Mouse (Mus musculus) hindbrain, embryonic 11.5 days (tissue): Measurements from ENCODE around the gene Slc35e4. TPM values are rescaled to one million over a fixed set of nuclear protein-coding genes. Genes with fewer than 3 reads are reported as not detected.

Experiments
- ATAC-seq: fragments of 200-750 bp; cut with Nextera tagmentation; 2 replicates; pipeline ENCODE4 v1.8.0; 2017; ENCODE audit warnings: mild to moderate bottlenecking, moderate TSS enrichment, moderate library complexity; ENCODE audit not compliant: low FRiP score
- DNase-seq: peaks from one replicate; pipeline ENCODE4 v3.0.0-alpha.2; 2015; ENCODE audit warnings: low spot score
- H3K27ac ChIP-seq: fragments of 300-500 bp; sonication (generic); 2 replicates; pipeline ENCODE4 v1.5.1; 2014; ENCODE audit warnings: mild to moderate bottlenecking, low read depth, low read length
- H3K27me3 ChIP-seq: fragments of 300-500 bp; sonication (generic); 2 replicates; pipeline ENCODE4 v1.6.1; 2014; ENCODE audit warnings: mild to moderate bottlenecking, low read length, moderate library complexity, mixed read lengths; ENCODE audit not compliant: control insufficient read depth, insufficient read depth
- H3K36me3 ChIP-seq: fragments of 300-500 bp; sonication (generic); 2 replicates; pipeline ENCODE4 v1.6.1; 2014; ENCODE audit warnings: mild to moderate bottlenecking, low read length, moderate library complexity, mixed read lengths; ENCODE audit not compliant: control insufficient read depth, insufficient read depth
- H3K4me1 ChIP-seq: fragments of 300-500 bp; sonication (generic); replicated peaks from 2 replicates; pipeline ENCODE4 v1.6.1; 2014; ENCODE audit warnings: low read length, mixed read lengths; ENCODE audit not compliant: control insufficient read depth, insufficient read depth
- H3K4me2 ChIP-seq: fragments of 300-500 bp; sonication (generic); replicated peaks from 2 replicates; pipeline ENCODE4 v1.6.1; 2014; ENCODE audit warnings: mild to moderate bottlenecking, low read depth, low read length
- H3K4me3 ChIP-seq: fragments of 300-500 bp; sonication (generic); 2 replicates; pipeline ENCODE4 v1.5.1; 2014; ENCODE audit warnings: low read depth, low read length
- H3K9ac ChIP-seq: fragments of 300-500 bp; sonication (generic); 2 replicates; pipeline ENCODE4 v1.6.1; 2014; ENCODE audit warnings: low read depth, low read length
- H3K9me3 ChIP-seq: fragments of 300-500 bp; sonication (generic); 2 replicates; pipeline ENCODE4 v1.6.1; 2016; ENCODE audit warnings: low read length; ENCODE audit not compliant: control insufficient read depth
- WGBS: fragments of 180-500 bp; shearing (Covaris S2); extraction: QIAGEN DNeasy Blood & Tissue Kit; methylation state at CpG from one replicate; pipeline ENCODE4 v1.1.7; 2014; 5-methylcytosine and 5-hydroxymethylcytosine counted together
- polyA plus RNA-seq: library from polyadenylated mRNA; unstranded; fragments of >200 nt; fragmentation: Nextera tagmentation; extraction: Ambion mirVana; gene quantifications from 2 replicates; pipeline ENCODE4 v1.2.1, GENCODE M21; 2014

The Slc35e4 gene
- polyA plus RNA-seq, 1 experiment from 2014 or later = 4.4 TPM

- H3K9ac ChIP-seq = no peak overlapping the region
- ATAC-seq (no peak), DNase-seq (no peak)
- no peaks in the 10 kb centered on the region for H3K9me3 ChIP-seq
- no peak overlapping the region for H3K27ac ChIP-seq
- H3K4me3 ChIP-seq = no peak overlapping the region
- WGBS = 95% methylated on average over 10 of the region's 10 CpGs
- no peaks in the 10 kb centered on the region for H3K36me3 ChIP-seq
- no peaks in the 10 kb centered on the region; the same call in 1 of the 2 replicates for H3K4me1 ChIP-seq
- no peak overlapping the region for H3K4me2 ChIP-seq
- H3K27me3 ChIP-seq = no peaks in the 10 kb centered on the region
Measured at GRCm38 (mm10) chr11:3925916-3926315, 11.5 kb upstream of the Slc35e4 start.

GRCm38 (mm10) chr11:3922731-3923130 is 8.3 kb upstream of the Slc35e4 start:
- Histone ChIP-seq H3K4me1 (no peaks in the 10 kb centered on the region), H3K9me3 (no peaks in the 10 kb centered on the region), H3K27me3 (no peaks in the 10 kb centered on the region), H3K4me3 (no peak overlapping the region), H3K27ac (no peak overlapping the region), H3K4me2 (no peak overlapping the region), H3K36me3 (no peaks in the 10 kb centered on the region), H3K9ac (no peak overlapping the region)
- 95% methylated on average over 6 of the region's 6 CpGs for WGBS
- no peak for ATAC-seq
- no peak for DNase-seq

GRCm38 (mm10) chr11:3922115-3922514 is 7.7 kb upstream of the Slc35e4 start:
- Histone ChIP-seq H3K4me1 (no peaks in the 10 kb centered on the region), H3K9me3 (no peaks in the 10 kb centered on the region), H3K4me3 (no peak overlapping the region), H3K36me3 (no peaks in the 10 kb centered on the region), H3K4me2 (no peak overlapping the region), H3K27ac (no peak overlapping the region), H3K27me3 (no peaks in the 10 kb centered on the region), H3K9ac (no peak overlapping the region)
- 95% methylated on average over 9 of the region's 9 CpGs for WGBS
- DNase-seq (no peak), ATAC-seq (no peak)

- WGBS = 41% methylated on average over 8 of the region's 8 CpGs
- H3K9me3 ChIP-seq = no peaks in the 10 kb centered on the region
- no peak overlapping the region for H3K27ac ChIP-seq
- no peak overlapping the region for H3K9ac ChIP-seq
- no peaks in the 10 kb centered on the region for H3K36me3 ChIP-seq
- ATAC-seq (no peak), DNase-seq (peak; percentile 75)
- H3K4me2 ChIP-seq = no peak overlapping the region
- no peak overlapping the region for H3K4me3 ChIP-seq
- no peaks in the 10 kb centered on the region for H3K4me1 ChIP-seq
- H3K27me3 ChIP-seq = no peaks in the 10 kb centered on the region
Measured at GRCm38 (mm10) chr11:3921281-3921850, 6.9 kb upstream of the Slc35e4 start.

- no peak overlapping the region for H3K27ac ChIP-seq
- H3K36me3 ChIP-seq = no peaks in the 10 kb centered on the region
- H3K4me3 ChIP-seq = no peak overlapping the region
- no peaks in the 10 kb centered on the region for H3K4me1 ChIP-seq
- DNase-seq = no peak
- H3K4me2 ChIP-seq = no peak overlapping the region
- H3K9ac ChIP-seq = no peak overlapping the region
- no peaks in the 10 kb centered on the region for H3K27me3 ChIP-seq
- 91% methylated on average over 7 of the region's 7 CpGs for WGBS
- no peak for ATAC-seq
- H3K9me3 ChIP-seq = no peaks in the 10 kb centered on the region
Measured at GRCm38 (mm10) chr11:3920476-3920875, 6.0 kb upstream of the Slc35e4 start.

GRCm38 (mm10) chr11:3918738-3919137 is 4.3 kb upstream of the Slc35e4 start:
- H3K4me3 ChIP-seq = no peak overlapping the region
- H3K9ac ChIP-seq = no peak overlapping the region
- no peaks in the 10 kb centered on the region for H3K27me3 ChIP-seq
- no peak overlapping the region for H3K4me2 ChIP-seq
- ATAC-seq = no peak
- no peak overlapping the region for H3K27ac ChIP-seq
- peak; percentile 28 for DNase-seq
- H3K4me1 ChIP-seq = no peaks in the 10 kb centered on the region; the same call in 1 of the 2 replicates
- 70% methylated on average over 1 of the region's 1 CpGs for WGBS
- no peaks in the 10 kb centered on the region for H3K36me3 ChIP-seq
- no peaks in the 10 kb centered on the region for H3K9me3 ChIP-seq

- peak overlapping the region; percentile 53 for H3K4me3 ChIP-seq
- under 1% methylated on average over 59 of the region's 65 CpGs for WGBS
- peak overlapping the region; percentile 64 for H3K9ac ChIP-seq
- peak overlapping the region; percentile 91 for H3K4me2 ChIP-seq
- H3K27ac ChIP-seq = peak overlapping the region; percentile 58
- no peaks in the 10 kb centered on the region; the same call in 1 of the 2 replicates for H3K27me3 ChIP-seq
- DNase-seq (peak; percentile 87), ATAC-seq (peak; percentile 86)
- H3K9me3 ChIP-seq = no peaks in the 10 kb centered on the region
- H3K4me1 ChIP-seq = peaks cover 12% of the 10 kb centered on the region
- H3K36me3 ChIP-seq = no peaks in the 10 kb centered on the region
Measured at GRCm38 (mm10) chr11:3913316-3914108, 952 bp downstream of the Slc35e4 start.

GRCm38 (mm10) chr11:3912875-3913271 is 1.6 kb downstream of the Slc35e4 start:
- H3K4me1 ChIP-seq = peaks cover 12% of the 10 kb centered on the region
- H3K36me3 ChIP-seq = no peaks in the 10 kb centered on the region
- H3K27ac ChIP-seq = no peak overlapping the region
- peak overlapping the region; percentile 91 for H3K4me2 ChIP-seq
- peak overlapping the region; percentile 64 for H3K9ac ChIP-seq
- H3K4me3 ChIP-seq = peak overlapping the region; percentile 53
- WGBS = 0% methylated on average over 16 of the region's 16 CpGs
- DNase-seq (peak; percentile 45), ATAC-seq (peak; percentile 21)
- no peaks in the 10 kb centered on the region for H3K9me3 ChIP-seq
- H3K27me3 ChIP-seq = no peaks in the 10 kb centered on the region; the same call in 1 of the 2 replicates
